Mouse (Mus musculus) cerebellum, postnatal 25 days (tissue): ENCODE results near the gene Sec14l2.
"Not testable (repeated sequence)": the region's sequence is repeated elsewhere in the genome, so short reads cannot be mapped to it uniquely, and the experiment has no call there.

Source experiments
- DNase-seq, 2 experiments: peaks; one replicate each; pipeline ENCODE4 v3.0.0; 2021; ENCODE audit warnings: mixed read lengths in 2 of 2

Gene Sec14l2

DNA sequence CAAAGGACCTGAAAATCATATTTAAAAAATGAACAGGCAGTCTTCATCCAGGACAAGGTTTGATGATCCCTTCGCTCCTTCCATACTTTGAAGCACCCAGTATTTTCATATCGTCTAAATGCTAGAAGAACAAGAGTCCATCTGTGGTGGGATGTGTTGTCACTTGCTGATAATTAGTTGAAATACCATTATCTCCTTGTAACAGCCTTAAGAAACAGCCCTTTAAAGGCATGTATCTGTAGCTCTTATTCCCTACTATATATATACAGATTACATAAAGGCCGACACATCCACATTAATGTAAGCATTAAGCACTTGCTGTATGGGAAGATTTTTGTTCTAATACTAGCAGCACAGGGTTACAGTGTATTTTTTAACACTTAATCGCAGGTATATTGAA, 5.2 kb upstream of the Sec14l2 start:
- not testable (repeated sequence) for DNase-seq

- DNase-seq: no peak
Measured at GRCm38 (mm10) chr11:4127059-4127458, 3.8 kb upstream of the Sec14l2 start.

DNA sequence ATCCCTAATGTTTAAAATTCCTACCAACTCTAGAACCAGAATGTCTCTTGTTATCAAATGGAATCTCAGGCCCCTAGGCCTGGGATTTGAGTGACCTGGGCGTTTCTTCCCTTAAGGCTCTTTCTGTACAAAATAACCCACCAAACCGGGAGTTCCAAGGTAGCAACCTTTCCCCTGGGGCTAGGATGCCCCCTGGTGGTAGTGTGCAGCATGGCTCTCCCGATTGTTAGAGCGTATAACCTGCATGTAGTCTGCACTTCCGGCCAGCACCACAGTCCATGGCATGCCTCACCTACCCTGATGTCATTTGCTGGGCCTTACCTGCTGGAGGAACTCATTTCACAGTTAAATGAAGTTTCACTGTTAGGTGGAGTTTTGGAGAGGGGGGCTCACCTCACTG, 707 bp upstream of the Sec14l2 start:
- peak in 1 of 2 experiments; percentile 44 for DNase-seq

DNA sequence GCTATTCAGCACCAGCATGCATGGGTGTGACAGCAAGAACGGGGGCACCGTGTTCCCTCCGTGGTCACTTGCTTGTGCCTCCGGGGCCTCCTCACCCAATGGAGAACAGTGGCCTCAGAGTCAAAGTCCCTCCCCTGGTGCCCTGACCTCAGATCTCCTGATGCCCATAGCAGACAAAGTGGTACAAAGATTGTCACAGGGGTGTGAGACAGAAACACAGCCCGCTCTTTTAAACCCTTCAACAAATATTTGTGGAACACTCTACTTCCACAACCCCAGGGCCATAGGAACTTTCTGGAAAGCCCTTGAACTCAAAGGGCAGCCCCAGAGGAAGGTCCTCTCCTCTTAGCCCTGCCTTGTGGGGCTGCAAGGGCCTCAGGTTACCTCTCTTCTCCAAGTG, 989 bp downstream of the Sec14l2 start:
- no peak for DNase-seq

GRCm38 (mm10) chr11:4121691-4122090, 1.5 kb downstream of the Sec14l2 start:
- DNase-seq: no peak

GRCm38 (mm10) chr11:4119635-4120034, 3.6 kb downstream of the Sec14l2 start:
- DNase-seq: no peak

GRCm38 (mm10) chr11:4118081-4118921, 4.9 kb downstream of the Sec14l2 start:
- peak; percentile 81 to 88 for DNase-seq

DNA sequence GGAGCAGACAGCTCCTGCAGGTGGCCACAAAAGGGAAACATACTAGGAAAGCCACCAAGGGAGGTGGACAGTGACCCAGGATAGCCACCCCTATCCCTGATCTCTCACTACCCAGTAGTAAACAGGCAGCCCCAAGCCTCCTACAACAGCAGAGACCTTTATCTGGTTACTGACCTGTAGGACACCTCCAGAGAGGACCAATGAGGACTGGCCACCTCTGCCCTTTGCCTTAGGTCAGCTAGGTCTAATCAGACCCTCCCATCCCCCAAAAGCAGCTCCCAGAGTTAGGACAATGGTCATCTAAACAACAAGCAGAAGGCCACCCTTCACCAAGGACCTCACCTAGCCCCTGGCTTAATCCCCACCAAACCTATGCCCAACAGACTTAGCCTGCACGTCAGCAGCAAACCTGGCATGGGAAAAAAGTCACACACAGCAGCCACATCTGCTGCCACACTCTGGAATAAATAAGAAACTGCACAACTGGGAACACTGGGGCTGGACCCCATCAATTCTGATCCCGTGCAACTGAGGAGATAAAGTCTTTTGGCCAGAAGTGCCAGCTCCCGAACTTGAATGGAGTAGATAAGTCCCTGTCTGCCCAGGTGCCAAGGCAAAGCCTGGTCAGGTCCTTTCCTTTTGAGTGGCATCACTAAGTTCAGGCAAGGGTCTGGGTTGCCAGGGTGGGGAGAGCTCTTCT, 5.7 kb downstream of the Sec14l2 start:
- no peak for DNase-seq

DNA sequence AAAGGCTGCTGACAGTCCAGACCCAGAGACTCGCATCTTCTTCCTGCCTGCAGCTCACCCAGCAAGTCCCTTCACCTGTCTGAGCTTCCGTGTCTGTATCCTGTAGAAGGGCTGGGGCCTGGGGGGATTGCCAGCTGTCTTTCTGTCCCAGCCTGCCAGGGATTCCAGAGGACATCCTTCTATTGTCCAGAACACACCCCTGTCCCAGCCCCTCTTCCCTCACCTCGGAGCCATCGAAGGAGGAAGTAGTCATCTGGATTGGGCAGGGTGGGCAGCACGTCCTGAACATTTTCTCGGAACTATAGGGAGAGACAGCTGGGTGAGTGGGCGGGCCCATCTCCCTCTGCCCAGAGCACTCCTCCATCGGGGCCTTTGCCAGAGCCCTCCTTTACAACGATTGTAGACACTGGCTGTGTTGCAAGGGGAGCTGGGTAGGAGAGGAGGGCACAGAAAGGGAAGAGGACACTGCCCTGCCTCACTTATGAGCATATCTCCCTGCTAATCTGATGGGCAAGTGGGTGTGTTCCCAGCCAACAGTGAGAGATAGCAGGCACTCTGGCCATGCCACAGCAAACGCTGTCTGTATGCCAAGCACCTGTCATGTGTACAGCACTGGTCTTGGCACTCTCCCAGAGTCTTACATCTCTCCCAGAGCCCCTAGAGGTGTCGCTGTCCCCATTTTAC, 6.6 kb downstream of the Sec14l2 start:
- no peak for DNase-seq

DNA sequence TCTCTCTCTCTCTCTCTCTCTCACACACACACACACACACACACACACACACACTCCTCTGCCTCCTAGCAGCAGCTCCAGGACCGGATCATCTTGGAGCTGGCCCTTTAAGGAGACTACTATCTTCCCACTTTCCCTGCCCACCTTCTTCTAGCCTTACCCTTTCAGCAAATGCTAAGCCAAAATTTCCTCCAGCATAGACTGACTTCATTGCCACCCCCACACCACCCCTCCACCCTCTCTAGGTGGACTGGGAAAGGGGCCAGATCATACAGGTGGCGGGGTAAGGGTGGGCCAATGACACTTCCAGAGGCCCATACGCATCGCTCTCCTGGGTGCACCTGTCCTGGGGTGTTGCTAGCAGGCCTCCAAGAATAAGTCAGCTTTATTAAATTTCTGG, 7.8 kb downstream of the Sec14l2 start:
- no peak for DNase-seq

DNA sequence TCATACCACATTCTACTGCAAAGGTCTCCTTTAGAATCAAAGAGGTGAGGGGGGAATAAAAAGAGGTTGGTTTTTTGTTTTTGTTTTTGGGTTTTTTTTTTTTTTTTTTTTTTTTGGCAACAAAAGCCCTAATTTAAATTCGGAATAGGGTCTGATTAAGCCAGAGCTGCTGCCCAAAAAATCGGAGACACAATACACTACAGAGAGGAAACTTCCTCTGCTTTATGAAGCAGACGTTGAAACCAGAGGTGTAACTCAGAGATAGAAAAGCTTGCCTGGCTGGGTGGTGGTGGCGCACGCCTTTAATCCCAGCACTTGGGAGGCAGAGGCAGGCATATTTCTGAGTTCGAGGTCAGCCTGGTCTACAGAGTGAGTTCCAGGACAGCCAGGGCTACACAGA, 8.7 kb downstream of the Sec14l2 start:
- not testable (repeated sequence) for DNase-seq

- no peak for DNase-seq
Measured at GRCm38 (mm10) chr11:4113970-4114369, 9.2 kb downstream of the Sec14l2 start.

GRCm38 (mm10) chr11:4113496-4113895, 9.7 kb downstream of the Sec14l2 start:
- no peak for DNase-seq

- no peak for DNase-seq
Measured at GRCm38 (mm10) chr11:4112861-4113260, 10.4 kb downstream of the Sec14l2 start.

GRCm38 (mm10) chr11:4112033-4112432, 11.2 kb downstream of the Sec14l2 start:
- DNase-seq: no peak

DNA sequence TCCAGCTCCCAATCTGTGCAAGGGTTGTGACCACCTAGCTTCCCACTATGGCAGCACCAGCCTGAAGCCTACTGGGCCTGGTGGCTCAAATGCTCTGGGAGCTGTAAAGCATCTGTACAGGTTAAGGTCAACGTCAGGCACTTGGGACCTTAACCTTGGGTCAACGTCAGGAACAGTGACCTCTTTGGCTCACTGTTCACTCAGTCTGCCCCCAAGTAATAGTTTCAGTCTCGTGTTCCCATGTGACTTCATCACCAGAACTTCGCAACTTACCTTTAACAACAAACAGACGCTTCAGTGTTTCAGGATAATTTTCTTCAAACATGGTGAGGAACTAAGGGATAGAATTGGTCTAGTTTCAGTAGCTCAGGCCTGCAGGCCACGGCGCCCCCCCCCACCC, 14.5 kb downstream of the Sec14l2 start:
- no peak for DNase-seq

GRCm38 (mm10) chr11:4107901-4108300, 15.3 kb downstream of the Sec14l2 start:
- not testable (repeated sequence) for DNase-seq

- no peak for DNase-seq
Measured at GRCm38 (mm10) chr11:4105444-4105843, 17.8 kb downstream of the Sec14l2 start.

GRCm38 (mm10) chr11:4104989-4105388, 18.2 kb downstream of the Sec14l2 start:
- no peak for DNase-seq

DNA sequence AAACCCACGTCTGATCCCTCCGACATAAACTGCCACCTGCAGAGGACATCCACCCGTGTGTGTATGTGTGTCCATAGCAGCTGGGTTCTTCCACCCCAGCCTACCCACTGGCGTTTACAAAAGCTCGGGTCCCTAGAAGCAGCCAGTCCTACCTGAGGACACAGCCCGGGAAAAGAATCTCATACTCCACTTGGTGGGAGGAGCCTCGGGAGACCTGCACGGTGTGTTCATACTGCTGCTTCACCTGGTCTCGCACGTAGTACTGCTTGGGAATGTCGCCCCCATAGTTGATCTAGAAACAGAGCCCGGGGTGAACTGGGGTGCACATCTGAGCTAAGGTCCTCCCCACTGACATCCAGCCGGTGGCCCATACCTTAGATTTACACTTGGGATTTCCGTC, 19.7 kb downstream of the Sec14l2 start:
- DNase-seq: no peak

DNA sequence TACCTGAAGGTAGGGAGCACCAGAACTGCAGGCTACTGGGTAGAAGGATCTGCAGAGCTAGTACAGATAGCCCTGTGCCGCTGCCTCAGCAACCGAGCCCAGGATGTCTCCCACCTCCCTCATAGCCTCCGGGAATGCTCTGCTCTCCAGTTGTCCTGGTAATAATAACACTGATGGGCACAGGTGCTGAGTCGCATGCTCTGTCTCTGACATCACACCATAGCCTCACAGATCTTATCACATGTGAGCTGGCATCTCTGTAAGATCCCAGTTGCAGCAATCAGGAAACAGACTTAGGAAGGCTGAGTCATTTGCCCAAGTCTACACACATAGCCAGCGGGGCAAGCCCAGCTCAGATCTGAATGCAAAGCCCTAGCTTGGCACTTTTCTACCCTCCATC, 21.4 kb downstream of the Sec14l2 start:
- DNase-seq: no peak

- DNase-seq: no peak
Measured at GRCm38 (mm10) chr11:4099447-4099846, 23.8 kb downstream of the Sec14l2 start.

- DNase-seq: no peak
Measured at GRCm38 (mm10) chr11:4098816-4099215, 24.4 kb downstream of the Sec14l2 start.

- DNase-seq: no peak
Measured at GRCm38 (mm10) chr11:4098120-4098519, 25.1 kb downstream of the Sec14l2 start.
